ENCODE assay signal across 8 mouse cellular contexts in the genomic region with DNA sequence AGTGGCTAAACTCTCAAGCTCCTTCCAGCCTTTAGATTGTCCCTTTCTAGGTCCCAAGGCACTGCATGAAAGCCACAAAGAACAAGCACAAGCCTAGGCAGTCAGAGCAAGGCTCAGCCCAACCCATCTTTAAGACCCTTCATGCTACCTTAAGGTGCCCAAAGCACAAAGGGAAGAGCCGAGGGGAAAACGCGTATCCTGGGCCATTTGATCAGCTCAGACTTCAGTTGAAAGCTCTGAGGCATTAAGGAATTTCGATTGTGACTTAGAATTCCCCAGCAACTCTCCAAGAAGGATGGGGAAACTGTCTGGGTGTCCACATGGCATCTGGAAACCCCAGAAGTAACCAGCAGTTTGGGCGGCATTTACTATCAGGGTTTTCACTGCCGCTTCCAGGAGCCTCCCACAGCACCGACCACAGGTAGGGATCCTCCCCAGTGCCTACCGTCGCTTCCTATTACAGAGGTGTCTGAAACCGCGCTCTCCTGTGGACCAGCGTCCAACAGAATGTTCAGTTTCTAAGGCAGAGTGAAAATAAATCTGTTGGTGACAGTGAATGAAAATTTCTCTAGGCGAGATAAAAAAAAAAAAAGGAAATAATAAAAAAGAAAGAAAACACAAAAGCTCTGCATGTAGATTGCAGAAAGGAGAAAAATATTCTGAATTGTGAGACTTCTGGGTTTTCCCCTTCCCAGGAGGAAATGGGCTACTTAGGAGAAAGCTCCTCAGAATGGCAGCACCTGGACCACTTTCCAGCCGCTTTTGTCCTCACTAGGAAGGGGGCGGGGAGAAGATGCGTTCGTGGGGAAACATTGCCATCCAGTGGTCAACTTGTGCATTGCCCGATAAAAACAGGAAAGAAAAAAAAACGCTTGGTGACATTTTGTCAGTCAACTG.
DNase-seq lines count a peak whose midpoint lies in the region; ATAC-seq lines count a peak whose summit lies in the region.

No protein-coding gene starts in this region.

- peaks cover 6% of the 10 kb centered on the region; the same call in 1 of the 2 replicates for H3K9me3 ChIP-seq in hindbrain, embryonic 14.5 days (ENCODE audit: control insufficient read depth, low read length)

- peak; percentile 76 for ATAC-seq in frontal cortex, adult (ENCODE audit: low TSS enrichment)
- peak; percentile 84; the same call in 1 of the 2 replicates for ATAC-seq in hindbrain, embryonic 14.5 days (ENCODE audit: low FRiP score)
- ATAC-seq in megakaryocyte progenitor cell, adult 5-6 weeks (replicated peaks; ENCODE audit: poor library complexity) = peak; percentile 90
- ATAC-seq in erythroblast, adult 5-6 weeks (replicated peaks; ENCODE audit: low FRiP score, poor library complexity, severe bottlenecking) = no peak

- 7% methylated on average over 19 of the region's 19 CpGs for WGBS in hindbrain, embryonic 14.5 days

- H3K9ac ChIP-seq in hindbrain, embryonic 14.5 days = peak overlapping the region; percentile 67

- peak overlapping the region; percentile 74 for H3K4me2 ChIP-seq in hindbrain, embryonic 14.5 days (replicated peaks)

- DNase-seq in ZHBTc4 (ENCODE audit: low read depth, low spot score) = peak; percentile 76
- DNase-seq in cerebellum, adult 8-10 months = peak; percentile 33
- DNase-seq in hindbrain, embryonic 14.5 days (ENCODE audit: low spot score) = peak; percentile 93
- peak; percentile 84 to 86 for DNase-seq in layer of hippocampus, postnatal 14 days (ENCODE audit: low spot score in 2 of 2)
- peak; percentile 3 for DNase-seq in skeletal muscle tissue, adult 2 months (ENCODE audit: low read depth, low spot score)

- H3K27me3 ChIP-seq in hindbrain, embryonic 14.5 days (ENCODE audit: control insufficient read depth, insufficient read depth, low read length) = no peaks in the 10 kb centered on the region

- peak overlapping the region; percentile 37 for H3K4me3 ChIP-seq in hindbrain, embryonic 14.5 days (replicated peaks; ENCODE audit: low read length)

- peak overlapping the region; percentile 97 for H3K27ac ChIP-seq in hindbrain, embryonic 14.5 days

- H3K36me3 ChIP-seq in hindbrain, embryonic 14.5 days (replicated peaks; ENCODE audit: control insufficient read depth, insufficient read depth) = no peaks in the 10 kb centered on the region

- H3K4me1 ChIP-seq in hindbrain, embryonic 14.5 days (replicated peaks; ENCODE audit: control insufficient read depth, insufficient read depth, low read length) = 0 out of 2 replicates have a peak, but pooled peaks cover 4% of the 10 kb centered on the region

Comparison
In these comparisons a context has a peak if more than half of its experiments do, and no peak if none do; other contexts are left out.
1. DNase-seq: peak in every context shown above with its lines; median percentile 93 in hindbrain, embryonic 14.5 days; 85 in layer of hippocampus, postnatal 14 days; 76 in ZHBTc4; 33 in cerebellum, adult 8-10 months; 3 in skeletal muscle tissue, adult 2 months.